Mouse (Mus musculus): Measurements from ENCODE around the gene Tpd52l1.

- TF ChIP-seq CTCF (conservative IDR thresholded peaks at IDR 0.05; ENCODE audit: low read length) (no peak), POU5F1 (IDR thresholded peaks at IDR 0.05; ENCODE audit: borderline replicate concordance, low read length) (peak; percentile 43; the same call in 1 of the 2 replicates)
These were observed 11.0 kb upstream of the Tpd52l1 start for GRCm38 (mm10) chr10:31456806-31457205.

All from E14TG2a.4 (cell line).